Mouse (Mus musculus): ENCODE data around the gene Lsm6.

The Lsm6 gene

GRCm38 (mm10) chr8:78807283-78807682 lies 13.7 kb downstream of the Lsm6 start:
- no peak for DNase-seq (ENCODE audit: low spot score in 2 of 2)

- no peak for DNase-seq (ENCODE audit: low spot score in 2 of 2)
Observed at GRCm38 (mm10) chr8:78806006-78806405, 14.9 kb downstream of the Lsm6 start.

GRCm38 (mm10) chr8:78801201-78801600 lies 19.7 kb downstream of the Lsm6 start:
- DNase-seq (ENCODE audit: low spot score in 2 of 2) = no peak

- no peak for DNase-seq (ENCODE audit: low spot score in 2 of 2)
Observed at GRCm38 (mm10) chr8:78798671-78799070, 22.3 kb downstream of the Lsm6 start.

- DNase-seq (ENCODE audit: low spot score in 2 of 2) = no peak
Observed at GRCm38 (mm10) chr8:78797985-78798384, 23.0 kb downstream of the Lsm6 start.

- DNase-seq (ENCODE audit: low spot score in 2 of 2) = no peak
Observed at GRCm38 (mm10) chr8:78793231-78793630, 27.7 kb downstream of the Lsm6 start.

- no peak for DNase-seq (ENCODE audit: low spot score in 2 of 2)
Observed at GRCm38 (mm10) chr8:78776816-78777215, 44.1 kb downstream of the Lsm6 start.

GRCm38 (mm10) chr8:78771256-78771655 lies 49.7 kb downstream of the Lsm6 start:
- DNase-seq (ENCODE audit: low spot score in 2 of 2) = no peak

- DNase-seq (ENCODE audit: low spot score in 2 of 2) = no peak
Observed at GRCm38 (mm10) chr8:78770584-78770983, 50.4 kb downstream of the Lsm6 start.

GRCm38 (mm10) chr8:78765556-78765955 lies 55.4 kb downstream of the Lsm6 start:
- DNase-seq (ENCODE audit: low spot score in 2 of 2) = no peak

- no peak for DNase-seq (ENCODE audit: low spot score in 2 of 2)
Observed at GRCm38 (mm10) chr8:78764976-78765375, 56.0 kb downstream of the Lsm6 start.

GRCm38 (mm10) chr8:78759139-78759538 lies 61.8 kb downstream of the Lsm6 start:
- no peak for DNase-seq (ENCODE audit: low spot score in 2 of 2)

- no peak for DNase-seq (ENCODE audit: low spot score in 2 of 2)
Observed at GRCm38 (mm10) chr8:78754986-78755385, 66.0 kb downstream of the Lsm6 start.

Measured in spleen, postnatal 10 days (tissue).